Mouse (Mus musculus) neural tube, embryonic 11.5 days (tissue): ENCODE data around the gene Gm20388. TPM values are rescaled to one million over a fixed set of nuclear protein-coding genes. Genes with fewer than 3 reads are reported as not detected.
"Not testable (repeated sequence)": the region's sequence is repeated elsewhere in the genome, so short reads cannot be mapped to it uniquely, and the experiment has no call there.

Experiments used
- ATAC-seq: fragments of 200-750 bp; cut with Nextera tagmentation; 2 replicates; pipeline ENCODE4 v1.8.0; 2017; ENCODE audit warnings: moderate number of reproducible peaks, mild to moderate bottlenecking, moderate TSS enrichment, moderate library complexity; ENCODE audit not compliant: insufficient read depth, low FRiP score, low TSS enrichment
- DNase-seq: peaks from one replicate; pipeline ENCODE4 v3.0.0-alpha.2; 2015; ENCODE audit warnings: low spot score
- H3K27ac ChIP-seq: fragments of 300-500 bp; sonication (generic); 2 replicates; pipeline ENCODE4 v1.5.1; 2014; ENCODE audit warnings: low read depth, mild to moderate bottlenecking, low read length
- H3K27me3 ChIP-seq: fragments of 300-500 bp; sonication (generic); 2 replicates; pipeline ENCODE4 v1.6.1; 2014; ENCODE audit warnings: mild to moderate bottlenecking, low read length, mixed read lengths; ENCODE audit not compliant: control insufficient read depth, insufficient read depth
- H3K36me3 ChIP-seq: fragments of 300-500 bp; sonication (generic); 2 replicates; pipeline ENCODE4 v1.6.1; 2014; ENCODE audit warnings: mild to moderate bottlenecking, low read length, moderate library complexity, mixed read lengths; ENCODE audit not compliant: control insufficient read depth, insufficient read depth
- H3K4me1 ChIP-seq: fragments of 300-500 bp; sonication (generic); 2 replicates; pipeline ENCODE4 v1.6.1; 2014; ENCODE audit warnings: low read length, mixed read lengths; ENCODE audit not compliant: control insufficient read depth, insufficient read depth
- H3K4me2 ChIP-seq: fragments of 300-500 bp; sonication (generic); 2 replicates; pipeline ENCODE4 v1.6.1; 2014; ENCODE audit warnings: low read depth, mild to moderate bottlenecking, moderate library complexity
- H3K4me3 ChIP-seq: fragments of 300-500 bp; sonication (generic); 2 replicates; pipeline ENCODE4 v1.5.1; 2014; ENCODE audit warnings: low read depth, low read length
- H3K9ac ChIP-seq: fragments of 300-500 bp; sonication (generic); 2 replicates; pipeline ENCODE4 v1.6.1; 2014; ENCODE audit warnings: mild to moderate bottlenecking, low read length
- H3K9me3 ChIP-seq: fragments of 300-500 bp; sonication (generic); 2 replicates; pipeline ENCODE4 v1.6.1; 2016; ENCODE audit warnings: low read length; ENCODE audit not compliant: control insufficient read depth
- WGBS: fragments of 180-500 bp; shearing (Covaris S2); extraction: QIAGEN DNeasy Blood & Tissue Kit; methylation state at CpG from one replicate; pipeline ENCODE4 v1.1.7; 2014; 5-methylcytosine and 5-hydroxymethylcytosine counted together
- polyA plus RNA-seq: library from polyadenylated mRNA; unstranded; fragments of >200 nt; fragmentation: Nextera tagmentation; extraction: Ambion mirVana; gene quantifications from 2 replicates; pipeline ENCODE4 v1.2.1, GENCODE M21; 2014

The Gm20388 gene
- polyA plus RNA-seq, 1 experiment from 2014 or later, result not detected

- H3K4me1 ChIP-seq, H3K36me3 ChIP-seq, H3K27ac ChIP-seq, H3K27me3 ChIP-seq, ATAC-seq, H3K9ac ChIP-seq, DNase-seq, H3K9me3 ChIP-seq: not testable (repeated sequence)
- 82% methylated on average over 5 of the region's 5 CpGs for WGBS
- Histone ChIP-seq H3K4me2 (0 out of 2 replicates have a peak overlapping the region, but pooled peaks have one; percentile 11), H3K4me3 (peak overlapping the region; percentile 71; the same call in 1 of the 2 replicates)
Measured at GRCm38 (mm10) chr8:123414997-123415696, 3504.5 kb downstream of the Gm20388 start.

- Histone ChIP-seq H3K36me3 (peaks cover 4% of the 10 kb centered on the region), H3K4me3 (no peak overlapping the region), H3K4me2 (0 out of 2 replicates have a peak overlapping the region, but pooled peaks have one; percentile 10), H3K27me3 (peaks cover 5% of the 10 kb centered on the region), H3K9ac (no peak overlapping the region), H3K4me1 (no peaks in the 10 kb centered on the region), H3K9me3 (no peaks in the 10 kb centered on the region), H3K27ac (no peak overlapping the region)
- ATAC-seq, result no peak
- DNase-seq, result no peak
- 83% methylated on average over 7 of the region's 8 CpGs for WGBS
Measured at GRCm38 (mm10) chr8:123415967-123416943, 3505.6 kb downstream of the Gm20388 start.

- ATAC-seq (no peak), DNase-seq (no peak)
- Histone ChIP-seq H3K27me3 (peaks cover 1% of the 10 kb centered on the region; the same call in 1 of the 2 replicates), H3K36me3 (peaks cover 4% of the 10 kb centered on the region), H3K9me3 (no peaks in the 10 kb centered on the region), H3K9ac (no peak overlapping the region), H3K4me2 (0 out of 2 replicates have a peak overlapping the region, but pooled peaks have one; percentile 1), H3K27ac (no peak overlapping the region), H3K4me1 (no peaks in the 10 kb centered on the region), H3K4me3 (no peak overlapping the region)
- WGBS, result 76% methylated on average over 8 of the region's 8 CpGs
Measured at GRCm38 (mm10) chr8:123416944-123417555, 3506.4 kb downstream of the Gm20388 start.

GRCm38 (mm10) chr8:123419711-123420110 is 3509.1 kb downstream of the Gm20388 start:
- ATAC-seq (no peak), DNase-seq (no peak)
- H3K4me3 ChIP-seq, result no peak overlapping the region
- no peaks in the 10 kb centered on the region for H3K27me3 ChIP-seq
- H3K36me3 ChIP-seq, result peaks cover 4% of the 10 kb centered on the region
- H3K9me3 ChIP-seq, result no peaks in the 10 kb centered on the region
- H3K9ac ChIP-seq, result no peak overlapping the region
- H3K4me1 ChIP-seq, result no peaks in the 10 kb centered on the region
- no peak overlapping the region for H3K27ac ChIP-seq
- WGBS, result 90% methylated on average over 4 of the region's 4 CpGs
- no peak overlapping the region for H3K4me2 ChIP-seq

GRCm38 (mm10) chr8:123420525-123421281 is 3510.1 kb downstream of the Gm20388 start:
- no peak for ATAC-seq
- no peaks in the 10 kb centered on the region for H3K9me3 ChIP-seq
- no peak overlapping the region for H3K9ac ChIP-seq
- H3K27ac ChIP-seq, result no peak overlapping the region
- H3K4me2 ChIP-seq, result no peak overlapping the region
- DNase-seq, result no peak
- no peaks in the 10 kb centered on the region for H3K4me1 ChIP-seq
- no peak overlapping the region for H3K4me3 ChIP-seq
- H3K27me3 ChIP-seq, result no peaks in the 10 kb centered on the region
- WGBS, result 94% methylated on average over 34 of the region's 34 CpGs
- H3K36me3 ChIP-seq, result peaks cover 4% of the 10 kb centered on the region

GRCm38 (mm10) chr8:123421325-123421724 is 3510.7 kb downstream of the Gm20388 start:
- H3K27ac ChIP-seq, result no peak overlapping the region

GRCm38 (mm10) chr8:123422056-123422780 is 3511.6 kb downstream of the Gm20388 start:
- peak; percentile 25; the same call in 1 of the 2 replicates for ATAC-seq
- Histone ChIP-seq H3K36me3 (peaks cover 4% of the 10 kb centered on the region), H3K4me3 (no peak overlapping the region)

More at GRCm38 (mm10) chr8:123421325-123421724, 3510.7 kb downstream of the Gm20388 start:
- H3K9me3 ChIP-seq, result no peaks in the 10 kb centered on the region
- H3K4me1 ChIP-seq, result no peaks in the 10 kb centered on the region
- H3K4me3 ChIP-seq, result no peak overlapping the region
- H3K36me3 ChIP-seq, result peaks cover 4% of the 10 kb centered on the region
- no peak for ATAC-seq
- H3K27me3 ChIP-seq, result no peaks in the 10 kb centered on the region
- no peak overlapping the region for H3K4me2 ChIP-seq
- no peak for DNase-seq
- H3K9ac ChIP-seq, result no peak overlapping the region
- 88% methylated on average over 19 of the region's 19 CpGs for WGBS

More at GRCm38 (mm10) chr8:123422056-123422780, 3511.6 kb downstream of the Gm20388 start:
- WGBS, result 21% methylated on average over 17 of the region's 17 CpGs
- DNase-seq, result peak; percentile 70
- no peak overlapping the region for H3K9ac ChIP-seq
- H3K4me2 ChIP-seq, result no peak overlapping the region
- no peaks in the 10 kb centered on the region for H3K27me3 ChIP-seq
- no peaks in the 10 kb centered on the region for H3K4me1 ChIP-seq
- H3K27ac ChIP-seq, result no peak overlapping the region
- peaks cover 4% of the 10 kb centered on the region; the same call in 1 of the 2 replicates for H3K9me3 ChIP-seq
